Mouse (Mus musculus): ENCODE results near the gene Tgm2.

- TF ChIP-seq FLI1 (IDR thresholded peaks at IDR 0.05; ENCODE audit: low read length) = no peak
- no peak for TF ChIP-seq GATA1 (IDR thresholded peaks at IDR 0.05; ENCODE audit: borderline replicate concordance, low read length)
Measured at GRCm38 (mm10) chr2:158191098-158191497, 44.9 kb upstream of the Tgm2 start.

Data from megakaryocyte, embryonic 14.5 days (primary cell).